Mouse (Mus musculus): ENCODE data around the gene Gm11554. TPM values are rescaled to one million over a fixed set of nuclear protein-coding genes. Genes with fewer than 3 reads are reported as not detected.

Gene Gm11554
- polyA plus RNA-seq (2014; fragmentation: Illumina TruSeq; extraction: RNeasy Lipid Tissue Mini Kit (QIAGEN cat#74804); ENCODE audit: low read depth, low replicate concordance): not detected

GRCm38 (mm10) chr11:99804346-99804745, at the start of gene Gm11554:
Gene Gm11554 (minus strand): TSS chr11:99804446.

DNA sequence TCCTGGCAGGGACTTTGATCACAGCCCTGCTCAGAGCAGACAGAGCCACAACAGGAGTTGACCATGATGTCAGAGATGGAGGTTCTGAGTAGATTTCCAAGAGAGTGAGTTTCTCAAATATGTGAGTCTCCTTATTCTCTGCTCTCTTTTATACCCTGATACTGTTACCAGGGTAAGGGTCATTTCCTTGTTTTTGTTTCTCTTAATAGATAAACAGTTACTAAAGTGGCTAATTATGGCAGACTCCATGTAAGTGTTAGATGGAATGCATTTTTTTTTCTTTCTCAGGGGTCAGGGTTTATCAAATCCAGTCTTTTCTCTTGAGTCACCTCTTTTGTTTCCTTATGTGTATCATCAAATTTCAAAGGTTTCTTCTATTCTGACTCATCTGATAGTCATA, 47.3 kb upstream of the Gm11554 start, which contains the start of gene Krtap4-16:
TSS of gene Krtap4-16 (minus strand) at position 101 of the 400 bp plus-strand sequence.

GRCm38 (mm10) chr11:99837966-99838365, 33.7 kb upstream of the Gm11554 start, which contains the start of gene 2300003K06Rik:
Gene 2300003K06Rik (minus strand): TSS chr11:99838066.

GRCm38 (mm10) chr11:99815566-99815965, 11.3 kb upstream of the Gm11554 start, which contains the start of gene Gm11564:
Gene Gm11564 (minus strand): TSS chr11:99815666.

GRCm38 (mm10) chr11:99809792-99810191, 5.5 kb upstream of the Gm11554 start, which contains the start of gene Krtap4-13:
Gene Krtap4-13 (minus strand): TSS chr11:99809892.

DNA sequence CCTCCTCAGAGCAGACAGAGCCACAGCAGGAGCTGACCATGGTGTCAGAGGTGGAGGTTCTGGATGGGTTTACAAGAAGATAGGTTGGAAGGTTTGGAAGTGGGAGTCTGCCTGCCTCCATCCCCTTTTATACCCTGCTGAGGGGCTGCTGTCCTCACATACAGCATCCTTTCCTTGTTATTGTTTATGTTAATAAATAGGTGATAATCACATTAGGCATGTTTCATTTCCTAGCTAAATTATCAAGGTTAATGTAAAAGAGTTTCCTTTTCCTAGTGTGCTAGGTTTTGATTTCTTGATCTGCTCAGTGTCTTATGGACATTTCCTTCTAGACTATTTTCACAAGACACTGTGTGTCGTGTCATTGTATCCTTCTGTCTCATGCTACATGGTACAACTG, 5.4 kb downstream of the Gm11554 start, which contains the start of gene Gm11569:
TSS of gene Gm11569 (minus strand) at position 101 of the 400 bp plus-strand sequence.

DNA sequence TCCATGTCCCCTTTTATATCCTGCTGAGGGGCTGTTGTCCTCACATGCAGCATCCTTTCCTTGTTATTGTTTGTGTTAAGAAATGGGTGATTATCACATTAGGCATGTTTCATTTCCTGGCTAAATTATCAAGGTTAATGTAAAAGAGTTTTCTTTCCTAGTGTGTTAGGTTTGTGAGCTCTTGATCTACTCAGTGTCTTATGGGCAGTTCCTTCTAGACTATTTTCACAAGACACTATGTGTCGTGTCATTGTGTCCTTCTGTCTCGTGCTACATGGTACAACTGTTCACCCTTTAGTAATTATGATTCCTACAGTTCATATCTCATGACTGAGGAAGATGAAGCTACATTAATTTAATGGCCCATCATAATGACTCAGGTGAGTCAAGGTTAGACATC, 10.9 kb downstream of the Gm11554 start, which contains the start of gene Gm11596:
TSS of gene Gm11596 (minus strand) at position 101 of the 400 bp plus-strand sequence.

DNA sequence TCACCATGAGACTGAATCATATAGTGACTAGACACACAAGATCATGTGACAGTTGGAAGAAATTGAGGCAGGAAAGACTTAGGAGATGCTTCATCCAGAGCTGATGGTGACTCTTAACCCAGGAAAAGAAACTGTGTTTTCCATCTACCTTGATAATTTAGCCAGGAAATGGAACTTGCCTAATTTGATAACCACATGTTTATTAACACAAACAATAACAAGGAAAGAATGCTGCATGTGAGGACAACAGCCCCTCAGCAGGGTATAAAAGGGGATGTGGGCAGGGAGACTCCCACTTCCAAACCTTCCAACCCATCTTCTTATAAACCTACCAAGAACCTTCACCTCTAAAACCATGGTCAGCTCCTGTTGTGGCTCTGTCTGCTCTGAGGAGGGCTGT, 19.3 kb downstream of the Gm11554 start, which contains the start of gene Krtap4-9:
TSS of gene Krtap4-9 (plus strand) at position 301 of the 400 bp plus-strand sequence.

GRCm38 (mm10) chr11:99780604-99781003, 23.6 kb downstream of the Gm11554 start, which contains the start of gene Krtap4-8:
Gene Krtap4-8 (minus strand): TSS chr11:99780704.

GRCm38 (mm10) chr11:99772813-99773212, 31.4 kb downstream of the Gm11554 start, which contains the start of gene Gm11595:
Gene Gm11595 (minus strand): TSS chr11:99772913.

Other genes with a start within 250 kb of the Gm11554 start
- not detected for gene Krtap3-2, start 247.6 kb downstream of the Gm11554 start, polyA plus RNA-seq (2014; fragmentation: Illumina TruSeq; extraction: RNeasy Lipid Tissue Mini Kit (QIAGEN cat#74804); ENCODE audit: low read depth, low replicate concordance)
- gene Gm11939, start 245.0 kb downstream of the Gm11554 start, polyA plus RNA-seq (2014; fragmentation: Illumina TruSeq; extraction: RNeasy Lipid Tissue Mini Kit (QIAGEN cat#74804); ENCODE audit: low read depth, low replicate concordance): not detected
- not detected for gene Krtap3-1, start 237.8 kb downstream of the Gm11554 start, polyA plus RNA-seq (2014; fragmentation: Illumina TruSeq; extraction: RNeasy Lipid Tissue Mini Kit (QIAGEN cat#74804); ENCODE audit: low read depth, low replicate concordance)
- gene Krtap1-5, start 223.4 kb downstream of the Gm11554 start, polyA plus RNA-seq (2014; fragmentation: Illumina TruSeq; extraction: RNeasy Lipid Tissue Mini Kit (QIAGEN cat#74804); ENCODE audit: low read depth, low replicate concordance): not detected
- gene Krtap1-4, start 220.8 kb downstream of the Gm11554 start, polyA plus RNA-seq (2014; fragmentation: Illumina TruSeq; extraction: RNeasy Lipid Tissue Mini Kit (QIAGEN cat#74804); ENCODE audit: low read depth, low replicate concordance): not detected
- not detected for gene Krtap1-3, start 213.1 kb downstream of the Gm11554 start, polyA plus RNA-seq (2014; fragmentation: Illumina TruSeq; extraction: RNeasy Lipid Tissue Mini Kit (QIAGEN cat#74804); ENCODE audit: low read depth, low replicate concordance)
- gene Krtap9-3, start 206.3 kb downstream of the Gm11554 start, polyA plus RNA-seq (2014; fragmentation: Illumina TruSeq; extraction: RNeasy Lipid Tissue Mini Kit (QIAGEN cat#74804); ENCODE audit: low read depth, low replicate concordance): not detected
- not detected for gene Gm11938, start 201.1 kb downstream of the Gm11554 start, polyA plus RNA-seq (2014; fragmentation: Illumina TruSeq; extraction: RNeasy Lipid Tissue Mini Kit (QIAGEN cat#74804); ENCODE audit: low read depth, low replicate concordance)
- gene Gm11937, start 194.3 kb downstream of the Gm11554 start, polyA plus RNA-seq (2014; fragmentation: Illumina TruSeq; extraction: RNeasy Lipid Tissue Mini Kit (QIAGEN cat#74804); ENCODE audit: low read depth, low replicate concordance): not detected
- gene Krtap2-4, start 189.6 kb downstream of the Gm11554 start, polyA plus RNA-seq (2014; fragmentation: Illumina TruSeq; extraction: RNeasy Lipid Tissue Mini Kit (QIAGEN cat#74804); ENCODE audit: low read depth, low replicate concordance): not detected
- not detected for gene Gm11562, start 184.0 kb downstream of the Gm11554 start, polyA plus RNA-seq (2014; fragmentation: Illumina TruSeq; extraction: RNeasy Lipid Tissue Mini Kit (QIAGEN cat#74804); ENCODE audit: low read depth, low replicate concordance)
- not detected for gene Krtap4-1, start 176.2 kb downstream of the Gm11554 start, polyA plus RNA-seq (2014; fragmentation: Illumina TruSeq; extraction: RNeasy Lipid Tissue Mini Kit (QIAGEN cat#74804); ENCODE audit: low read depth, low replicate concordance)
- gene Krtap4-2, start 169.4 kb downstream of the Gm11554 start, polyA plus RNA-seq (2014; fragmentation: Illumina TruSeq; extraction: RNeasy Lipid Tissue Mini Kit (QIAGEN cat#74804); ENCODE audit: low read depth, low replicate concordance): not detected
- not detected for gene Krtap4-7, start 160.4 kb downstream of the Gm11554 start, polyA plus RNA-seq (2014; fragmentation: Illumina TruSeq; extraction: RNeasy Lipid Tissue Mini Kit (QIAGEN cat#74804); ENCODE audit: low read depth, low replicate concordance)
- not detected for gene Gm11555, start 154.2 kb downstream of the Gm11554 start, polyA plus RNA-seq (2014; fragmentation: Illumina TruSeq; extraction: RNeasy Lipid Tissue Mini Kit (QIAGEN cat#74804); ENCODE audit: low read depth, low replicate concordance)
- not detected for gene Gm11563, start 145.5 kb downstream of the Gm11554 start, polyA plus RNA-seq (2014; fragmentation: Illumina TruSeq; extraction: RNeasy Lipid Tissue Mini Kit (QIAGEN cat#74804); ENCODE audit: low read depth, low replicate concordance)
- not detected for gene Krtap4-6, start 138.5 kb downstream of the Gm11554 start, polyA plus RNA-seq (2014; fragmentation: Illumina TruSeq; extraction: RNeasy Lipid Tissue Mini Kit (QIAGEN cat#74804); ENCODE audit: low read depth, low replicate concordance)
- gene Gm14190, start 113.7 kb downstream of the Gm11554 start, polyA plus RNA-seq (2014; fragmentation: Illumina TruSeq; extraction: RNeasy Lipid Tissue Mini Kit (QIAGEN cat#74804); ENCODE audit: low read depth, low replicate concordance): not detected
- gene Gm14180, start 70.2 kb downstream of the Gm11554 start, polyA plus RNA-seq (2014; fragmentation: Illumina TruSeq; extraction: RNeasy Lipid Tissue Mini Kit (QIAGEN cat#74804); ENCODE audit: low read depth, low replicate concordance): not detected
- gene Gm11595, start 31.5 kb downstream of the Gm11554 start, polyA plus RNA-seq (2014; fragmentation: Illumina TruSeq; extraction: RNeasy Lipid Tissue Mini Kit (QIAGEN cat#74804); ENCODE audit: low read depth, low replicate concordance): not detected
- not detected for gene Krtap4-8, start 23.7 kb downstream of the Gm11554 start, polyA plus RNA-seq (2014; fragmentation: Illumina TruSeq; extraction: RNeasy Lipid Tissue Mini Kit (QIAGEN cat#74804); ENCODE audit: low read depth, low replicate concordance)
- not detected for gene Krtap4-9, start 19.2 kb downstream of the Gm11554 start, polyA plus RNA-seq (2014; fragmentation: Illumina TruSeq; extraction: RNeasy Lipid Tissue Mini Kit (QIAGEN cat#74804); ENCODE audit: low read depth, low replicate concordance)
- gene Gm11596, start 11.0 kb downstream of the Gm11554 start, polyA plus RNA-seq (2014; fragmentation: Illumina TruSeq; extraction: RNeasy Lipid Tissue Mini Kit (QIAGEN cat#74804); ENCODE audit: low read depth, low replicate concordance): not detected
- gene Gm11569, start 5.5 kb downstream of the Gm11554 start, polyA plus RNA-seq (2014; fragmentation: Illumina TruSeq; extraction: RNeasy Lipid Tissue Mini Kit (QIAGEN cat#74804); ENCODE audit: low read depth, low replicate concordance): not detected
- not detected for gene Krtap4-13, start 5.4 kb upstream of the Gm11554 start, polyA plus RNA-seq (2014; fragmentation: Illumina TruSeq; extraction: RNeasy Lipid Tissue Mini Kit (QIAGEN cat#74804); ENCODE audit: low read depth, low replicate concordance)
- not detected for gene Gm11564, start 11.2 kb upstream of the Gm11554 start, polyA plus RNA-seq (2014; fragmentation: Illumina TruSeq; extraction: RNeasy Lipid Tissue Mini Kit (QIAGEN cat#74804); ENCODE audit: low read depth, low replicate concordance)
- not detected for gene 2300003K06Rik, start 33.6 kb upstream of the Gm11554 start, polyA plus RNA-seq (2014; fragmentation: Illumina TruSeq; extraction: RNeasy Lipid Tissue Mini Kit (QIAGEN cat#74804); ENCODE audit: low read depth, low replicate concordance)
- not detected for gene Krtap4-16, start 47.2 kb upstream of the Gm11554 start, polyA plus RNA-seq (2014; fragmentation: Illumina TruSeq; extraction: RNeasy Lipid Tissue Mini Kit (QIAGEN cat#74804); ENCODE audit: low read depth, low replicate concordance)
- not detected for gene Gm11568, start 53.5 kb upstream of the Gm11554 start, polyA plus RNA-seq (2014; fragmentation: Illumina TruSeq; extraction: RNeasy Lipid Tissue Mini Kit (QIAGEN cat#74804); ENCODE audit: low read depth, low replicate concordance)
- not detected for gene Gm11559, start 60.0 kb upstream of the Gm11554 start, polyA plus RNA-seq (2014; fragmentation: Illumina TruSeq; extraction: RNeasy Lipid Tissue Mini Kit (QIAGEN cat#74804); ENCODE audit: low read depth, low replicate concordance)
- gene Krtap9-1, start 68.9 kb upstream of the Gm11554 start, polyA plus RNA-seq (2014; fragmentation: Illumina TruSeq; extraction: RNeasy Lipid Tissue Mini Kit (QIAGEN cat#74804); ENCODE audit: low read depth, low replicate concordance): not detected
- not detected for gene Gm11567, start 74.7 kb upstream of the Gm11554 start, polyA plus RNA-seq (2014; fragmentation: Illumina TruSeq; extraction: RNeasy Lipid Tissue Mini Kit (QIAGEN cat#74804); ENCODE audit: low read depth, low replicate concordance)
- gene Krtap31-1, start 103.5 kb upstream of the Gm11554 start, polyA plus RNA-seq (2014; fragmentation: Illumina TruSeq; extraction: RNeasy Lipid Tissue Mini Kit (QIAGEN cat#74804); ENCODE audit: low read depth, low replicate concordance): not detected
- gene Gm11565, start 110.3 kb upstream of the Gm11554 start, polyA plus RNA-seq (2014; fragmentation: Illumina TruSeq; extraction: RNeasy Lipid Tissue Mini Kit (QIAGEN cat#74804); ENCODE audit: low read depth, low replicate concordance): 0.49 TPM
- not detected for gene Krtap31-2, start 131.8 kb upstream of the Gm11554 start, polyA plus RNA-seq (2014; fragmentation: Illumina TruSeq; extraction: RNeasy Lipid Tissue Mini Kit (QIAGEN cat#74804); ENCODE audit: low read depth, low replicate concordance)
- gene Krtap9-5, start 144.0 kb upstream of the Gm11554 start, polyA plus RNA-seq (2014; fragmentation: Illumina TruSeq; extraction: RNeasy Lipid Tissue Mini Kit (QIAGEN cat#74804); ENCODE audit: low read depth, low replicate concordance): not detected
- gene Krtap29-1, start 174.6 kb upstream of the Gm11554 start, polyA plus RNA-seq (2014; fragmentation: Illumina TruSeq; extraction: RNeasy Lipid Tissue Mini Kit (QIAGEN cat#74804); ENCODE audit: low read depth, low replicate concordance): not detected
- not detected for gene Krtap16-1, start 182.2 kb upstream of the Gm11554 start, polyA plus RNA-seq (2014; fragmentation: Illumina TruSeq; extraction: RNeasy Lipid Tissue Mini Kit (QIAGEN cat#74804); ENCODE audit: low read depth, low replicate concordance)
- not detected for gene Krtap17-1, start 189.5 kb upstream of the Gm11554 start, polyA plus RNA-seq (2014; fragmentation: Illumina TruSeq; extraction: RNeasy Lipid Tissue Mini Kit (QIAGEN cat#74804); ENCODE audit: low read depth, low replicate concordance)
- gene Krt33a, start 211.8 kb upstream of the Gm11554 start, polyA plus RNA-seq (2014; fragmentation: Illumina TruSeq; extraction: RNeasy Lipid Tissue Mini Kit (QIAGEN cat#74804); ENCODE audit: low read depth, low replicate concordance): not detected
- gene Krt33b, start 225.4 kb upstream of the Gm11554 start, polyA plus RNA-seq (2014; fragmentation: Illumina TruSeq; extraction: RNeasy Lipid Tissue Mini Kit (QIAGEN cat#74804); ENCODE audit: low read depth, low replicate concordance): not detected
- not detected for gene Krt34, start 237.1 kb upstream of the Gm11554 start, polyA plus RNA-seq (2014; fragmentation: Illumina TruSeq; extraction: RNeasy Lipid Tissue Mini Kit (QIAGEN cat#74804); ENCODE audit: low read depth, low replicate concordance)
- not detected for gene Krt31, start 246.1 kb upstream of the Gm11554 start, polyA plus RNA-seq (2014; fragmentation: Illumina TruSeq; extraction: RNeasy Lipid Tissue Mini Kit (QIAGEN cat#74804); ENCODE audit: low read depth, low replicate concordance)

Measured in testis, adult 10 weeks (tissue).